Mouse (Mus musculus) MEL (cell line): ENCODE data around the gene Doc2g. TPM values are rescaled to one million over a fixed set of nuclear protein-coding genes. Genes with fewer than 3 reads are reported as not detected.

Experiments used
- DNase-seq: peaks from one replicate; pipeline ENCODE4 v3.0.0; 2011; ENCODE audit warnings: low read depth, low spot score
- H3K27ac ChIP-seq: 2 replicates; pipeline ENCODE4 v1.5.1; 2012; ENCODE audit warnings: low read depth, mild to moderate bottlenecking, control low read depth, low read length, moderate library complexity; ENCODE audit not compliant: control insufficient read depth
- H3K27me3 ChIP-seq, 2 experiments: fragments of 150-350 bp in 1 of 2; sonication (generic) in 1 of 2; 2 replicates each; pipeline ENCODE4 v1.6.1; 2012; ENCODE audit warnings: low read length in 2 of 2, mild to moderate bottlenecking in 2 of 2, improper control_type of control experiment in 1 of 2, moderate library complexity in 1 of 2; ENCODE audit not compliant: insufficient read depth in 2 of 2, control insufficient read depth in 1 of 2
- H3K36me3 ChIP-seq, 2 experiments: 2 replicates each; pipeline ENCODE4 v1.6.1; 2012 to 2014; ENCODE audit warnings: low read length in 2 of 2, improper control_type of control experiment in 1 of 2, inconsistent platforms in 1 of 2, mild to moderate bottlenecking in 1 of 2; ENCODE audit not compliant: insufficient read depth in 2 of 2, control insufficient read depth in 1 of 2
- H3K4me1 ChIP-seq, 2 experiments: fragments of 150-350 bp in 1 of 2; sonication (generic) in 1 of 2; 2 replicates each; pipeline ENCODE4 v1.6.1; 2012; ENCODE audit warnings: low read length in 2 of 2, improper control_type of control experiment in 1 of 2, mild to moderate bottlenecking in 1 of 2; ENCODE audit not compliant: insufficient read depth in 2 of 2, control insufficient read depth in 1 of 2
- H3K4me3 ChIP-seq, 2 experiments: fragments of 150-350 bp in 1 of 2; sonication (generic) in 1 of 2; 2 replicates each; pipeline ENCODE4 v1.5.1; 2012; ENCODE audit warnings: low read depth in 2 of 2, low read length in 2 of 2, mild to moderate bottlenecking in 2 of 2, moderate library complexity in 2 of 2, control low read depth in 1 of 2, improper control_type of control experiment in 1 of 2; ENCODE audit not compliant: control insufficient read depth in 1 of 2, insufficient read depth in 1 of 2
- H3K79me2 ChIP-seq: 2 replicates; pipeline ENCODE4 v1.6.1; 2012; ENCODE audit warnings: mild to moderate bottlenecking, low read length, moderate library complexity; ENCODE audit not compliant: control insufficient read depth, poor library complexity, insufficient read depth
- H3K9ac ChIP-seq: 2 replicates; pipeline ENCODE4 v1.6.1; 2012; ENCODE audit warnings: low read depth, mild to moderate bottlenecking, control low read depth, low read length, moderate library complexity; ENCODE audit not compliant: control insufficient read depth, poor library complexity, severe bottlenecking
- H3K9me3 ChIP-seq: fragments of 150-350 bp; sonication (generic); replicated peaks from 2 replicates; pipeline ENCODE4 v1.6.1; 2012; ENCODE audit warnings: mild to moderate bottlenecking, low read length, improper control_type of control experiment, moderate library complexity; ENCODE audit not compliant: insufficient read depth
- BHLHE40 ChIP-seq: IDR thresholded peaks from 2 replicates; pipeline ENCODE4 v1.6.1; 2012; ENCODE audit warnings: low read depth, mild to moderate bottlenecking, inconsistent platforms, low read length, improper control_type of control experiment, borderline replicate concordance
- CTCF ChIP-seq, 3 experiments: IDR thresholded peaks in 2 of 3; conservative IDR thresholded peaks in 1 of 3; 2 replicates each; pipeline ENCODE4 v1.5.1; 2011 to 2012; ENCODE audit warnings: low read length in 3 of 3, low read depth in 2 of 3, mild to moderate bottlenecking in 2 of 3, improper control_type of control experiment in 1 of 3, inconsistent platforms in 1 of 3, mixed read lengths in 1 of 3, moderate library complexity in 1 of 3; ENCODE audit not compliant: control insufficient read depth in 1 of 3, insufficient read depth in 1 of 3, poor library complexity in 1 of 3, severe bottlenecking in 1 of 3
- E2F4 ChIP-seq: IDR thresholded peaks from 2 replicates; pipeline ENCODE4 v1.6.1; 2011; ENCODE audit warnings: low read depth, low read length, improper control_type of control experiment, borderline replicate concordance
- ELF1 ChIP-seq: IDR thresholded peaks from 2 replicates; pipeline ENCODE4 v1.6.1; 2014; ENCODE audit warnings: low read depth, mild to moderate bottlenecking, inconsistent platforms, low read length, improper control_type of control experiment, moderate library complexity
- EP300 ChIP-seq, 2 experiments: IDR thresholded peaks; 2 replicates each; pipeline ENCODE4 v1.6.1; 2011; ENCODE audit warnings: improper control_type of control experiment in 2 of 2, low read length in 2 of 2, low read depth in 1 of 2, mild to moderate bottlenecking in 1 of 2
- ETS1 ChIP-seq: IDR thresholded peaks from 2 replicates; pipeline ENCODE4 v1.6.1; 2012; ENCODE audit warnings: low read depth, mild to moderate bottlenecking, inconsistent platforms, low read length, improper control_type of control experiment, moderate library complexity
- GABPA ChIP-seq: IDR thresholded peaks from 2 replicates; pipeline ENCODE4 v1.6.1; 2012; ENCODE audit warnings: low read depth, mild to moderate bottlenecking, inconsistent platforms, low read length, improper control_type of control experiment, moderate library complexity
- HCFC1 ChIP-seq: IDR thresholded peaks from 2 replicates; pipeline ENCODE4 v1.6.1; 2012; ENCODE audit warnings: low read depth, mild to moderate bottlenecking, inconsistent platforms, low read length, improper control_type of control experiment, moderate library complexity
- JUND ChIP-seq: IDR thresholded peaks from 2 replicates; pipeline ENCODE4 v1.6.1; 2011; ENCODE audit warnings: low read depth, mild to moderate bottlenecking, improper control_type of control experiment, low read length
- KAT2A ChIP-seq: conservative IDR thresholded peaks from 2 replicates; pipeline ENCODE4 v1.6.1; 2012; ENCODE audit warnings: low read depth, low read length, improper control_type of control experiment, inconsistent platforms
- MAFK ChIP-seq: IDR thresholded peaks from 2 replicates; pipeline ENCODE4 v1.6.1; 2011; ENCODE audit warnings: low read depth, mild to moderate bottlenecking, low read length, improper control_type of control experiment, borderline replicate concordance
- MAX ChIP-seq: IDR thresholded peaks from 2 replicates; pipeline ENCODE4 v1.6.1; 2011; ENCODE audit warnings: low read length, improper control_type of control experiment
- MAZ ChIP-seq: IDR thresholded peaks from 2 replicates; pipeline ENCODE4 v1.6.1; 2012; ENCODE audit warnings: low read depth, mild to moderate bottlenecking, inconsistent platforms, low read length, improper control_type of control experiment
- MEF2A ChIP-seq: IDR thresholded peaks from 2 replicates; pipeline ENCODE4 v1.6.1; 2014; ENCODE audit warnings: low read depth, mild to moderate bottlenecking, inconsistent platforms, low read length, improper control_type of control experiment; ENCODE audit not compliant: poor library complexity, insufficient replicate concordance, severe bottlenecking; ENCODE audit errors: extremely low read depth
- MYB ChIP-seq: IDR thresholded peaks from 2 replicates; pipeline ENCODE4 v1.6.1; 2011; ENCODE audit warnings: mild to moderate bottlenecking, low read depth, low read length, improper control_type of control experiment
- MYC ChIP-seq: IDR thresholded peaks from 2 replicates; pipeline ENCODE4 v1.6.1; 2011; ENCODE audit warnings: low read depth, mild to moderate bottlenecking, low read length, improper control_type of control experiment, moderate library complexity
- NELFE ChIP-seq: IDR thresholded peaks from 2 replicates; pipeline ENCODE4 v1.6.1; 2011; ENCODE audit warnings: low read depth, low read length, improper control_type of control experiment
- NRF1 ChIP-seq: IDR thresholded peaks from 2 replicates; pipeline ENCODE4 v1.6.1; 2014; ENCODE audit warnings: low read depth, mild to moderate bottlenecking, inconsistent platforms, low read length, improper control_type of control experiment, moderate library complexity; ENCODE audit not compliant: poor library complexity, insufficient read depth, severe bottlenecking
- POLR2A ChIP-seq, 2 experiments: IDR thresholded peaks; 2 replicates each; pipeline ENCODE4 v1.6.1; 2011 to 2012; ENCODE audit warnings: low read length in 2 of 2, mild to moderate bottlenecking in 2 of 2, control low read depth in 1 of 2, improper control_type of control experiment in 1 of 2, low read depth in 1 of 2, moderate library complexity in 1 of 2; ENCODE audit not compliant: control insufficient read depth in 1 of 2, insufficient read depth in 1 of 2, poor library complexity in 1 of 2
- RAD21 ChIP-seq: IDR thresholded peaks from 2 replicates; pipeline ENCODE4 v1.6.1; 2011; ENCODE audit warnings: mild to moderate bottlenecking, low read depth, low read length, improper control_type of control experiment
- SIN3A ChIP-seq: IDR thresholded peaks from 2 replicates; pipeline ENCODE4 v1.6.1; 2012; ENCODE audit warnings: low read length, improper control_type of control experiment, inconsistent platforms
- TAL1 ChIP-seq: IDR thresholded peaks from 2 replicates; pipeline ENCODE4 v1.6.1; 2012; ENCODE audit warnings: mild to moderate bottlenecking, inconsistent platforms, low read length, moderate library complexity, mixed read lengths
- TBP ChIP-seq: IDR thresholded peaks from 2 replicates; pipeline ENCODE4 v1.8.0; 2011; ENCODE audit warnings: low read depth, low read length, improper control_type of control experiment
- USF1 ChIP-seq: IDR thresholded peaks from 2 replicates; pipeline ENCODE4 v1.6.1; 2014; ENCODE audit warnings: low read depth, mild to moderate bottlenecking, inconsistent platforms, low read length, improper control_type of control experiment, moderate library complexity
- ZKSCAN1 ChIP-seq: IDR thresholded peaks from 2 replicates; pipeline ENCODE4 v1.6.1; 2012; ENCODE audit warnings: low read depth, mild to moderate bottlenecking, inconsistent platforms, low read length, improper control_type of control experiment, moderate library complexity
- polyA plus RNA-seq, 2 experiments: library from polyadenylated mRNA; stranded (reverse) in 1 of 2; unstranded in 1 of 2; fragments of >175 nt in 1 of 2; fragments of >200 nt in 1 of 2; gene quantifications; 2 replicates each; pipeline versions ENCODE4 v1.2.1 to v1.2.4; 2012; ENCODE audit warnings: low replicate concordance in 2 of 2, low read depth in 1 of 2; ENCODE audit not compliant: insufficient read length in 2 of 2, insufficient read depth in 1 of 2, missing spikeins in 1 of 2
- total RNA-seq: library from RNA; depleted of rRNA; stranded (reverse); fragments of 300-350 nt; gene quantifications from 2 replicates; pipeline ENCODE4 v1.2.3, GENCODE M21; 2012

Gene Doc2g
- total and polyA plus RNA-seq, 3 experiments, result 9.9 to 16.0 TPM; not detected in 1

- H3K27ac ChIP-seq, result peak overlapping the region; percentile 46
- no peak for TF ChIP-seq CTCF (IDR thresholded peaks at IDR 0.05 in 2 of 3, conservative IDR thresholded peaks at IDR 0.05 in 1 of 3; ENCODE audit: control insufficient read depth in 1 of 3, insufficient read depth in 1 of 3, low read depth in 2 of 3, low read length in 3 of 3, poor library complexity in 1 of 3, severe bottlenecking in 1 of 3)
- no peak for TF ChIP-seq KAT2A
- TF ChIP-seq MAX, result no peak
- TF ChIP-seq GABPA, result no peak
- no peak for TF ChIP-seq TAL1
- no peak for TF ChIP-seq JUND
- TF ChIP-seq MAFK, result no peak
- no peak for TF ChIP-seq MYC
- no peak for TF ChIP-seq USF1
- TF ChIP-seq MEF2A, result no peak
- TF ChIP-seq MYB, result no peak
- TF ChIP-seq ETS1, result no peak
- TF ChIP-seq NELFE, result no peak
- TF ChIP-seq ELF1, result no peak
- TF ChIP-seq ZKSCAN1, result no peak
- TF ChIP-seq, all 39 proteins: peak for 0
- Histone ChIP-seq H3K36me3 (peaks cover 0 to 6% of the 10 kb centered on the region in 2 experiments; a peak in 2 of 4 replicates), H3K9ac (peak overlapping the region; percentile 65), H3K79me2 (peaks cover 1% of the 10 kb centered on the region; the same call in 1 of the 2 replicates), H3K4me3 (peak overlapping the region; percentile 67 to 80), H3K4me1 (peaks cover 0 to 15% of the 10 kb centered on the region in 2 experiments; a peak in 2 of 4 replicates), H3K9me3 (no peaks in the 10 kb centered on the region), H3K27me3 (peaks cover 1 to 3% of the 10 kb centered on the region in 2 experiments)
- peak; percentile 64 for DNase-seq
Measured at GRCm38 (mm10) chr19:3999121-3999730, 3.9 kb upstream of the Doc2g start.

GRCm38 (mm10) chr19:4000119-4000900 lies 2.8 kb upstream of the Doc2g start, which contains the start of the genes Nudt8 and Gm49405:
TSS of gene Nudt8 (plus strand) at chr19:4000580.
TSS of gene Gm49405 (plus strand) at chr19:4000626.
- peak within 1 kb of the TSS; percentile 80 for H3K4me3 ChIP-seq
- peaks cover 0 to 6% of the 10 kb centered on the region in 2 experiments; a peak in 2 of 4 replicates for H3K36me3 ChIP-seq
- H3K79me2 ChIP-seq, result peaks cover 1% of the 10 kb centered on the region; the same call in 1 of the 2 replicates
- H3K27ac ChIP-seq, result peak within 1 kb of the TSS; percentile 88
- no peaks in the 10 kb centered on the region for H3K9me3 ChIP-seq
- H3K9ac ChIP-seq, result peak within 1 kb of the TSS; percentile 90
- peaks cover 0 to 15% of the 10 kb centered on the region in 2 experiments; a peak in 2 of 4 replicates for H3K4me1 ChIP-seq
- DNase-seq, result peak; percentile 99
- no peaks in the 10 kb centered on the region; a peak in 1 of 4 replicates for H3K27me3 ChIP-seq
- TF ChIP-seq JUND (no peak), ELF1 (peak; percentile 67), CTCF (IDR thresholded peaks at IDR 0.05 in 2 of 3, conservative IDR thresholded peaks at IDR 0.05 in 1 of 3; ENCODE audit: control insufficient read depth in 1 of 3, insufficient read depth in 1 of 3, low read depth in 2 of 3, low read length in 3 of 3, poor library complexity in 1 of 3, severe bottlenecking in 1 of 3) (peak; percentile 66 to 84 (median 72)), MAZ (0 out of 2 replicates have a peak, but pooled peaks have one; percentile 33), MAX (no peak; the same call in 1 of the 2 replicates), TBP (peak; percentile 68), BHLHE40 (no peak), HCFC1 (peak; percentile 70), E2F4 (no peak), NRF1 (peak; percentile 83), MYB (no peak), MEF2A (no peak), RAD21 (peak; percentile 30), NELFE (peak; percentile 94), ZKSCAN1 (no peak), MYC (peak; percentile 86; the same call in 1 of the 2 replicates), ETS1 (peak; percentile 17; the same call in 1 of the 2 replicates), EP300 (IDR thresholded peaks at IDR 0.05; ENCODE audit: low read depth in 1 of 2, low read length in 2 of 2) (peak in 1 of 2 experiments; percentile 9; a peak in 1 of 4 replicates), POLR2A (IDR thresholded peaks at IDR 0.05; ENCODE audit: control insufficient read depth in 1 of 2, insufficient read depth in 1 of 2, low read depth in 1 of 2, low read length in 2 of 2, poor library complexity in 1 of 2) (peak; percentile 97 to 98), SIN3A (peak; percentile 79)
